In the genomic region with DNA sequence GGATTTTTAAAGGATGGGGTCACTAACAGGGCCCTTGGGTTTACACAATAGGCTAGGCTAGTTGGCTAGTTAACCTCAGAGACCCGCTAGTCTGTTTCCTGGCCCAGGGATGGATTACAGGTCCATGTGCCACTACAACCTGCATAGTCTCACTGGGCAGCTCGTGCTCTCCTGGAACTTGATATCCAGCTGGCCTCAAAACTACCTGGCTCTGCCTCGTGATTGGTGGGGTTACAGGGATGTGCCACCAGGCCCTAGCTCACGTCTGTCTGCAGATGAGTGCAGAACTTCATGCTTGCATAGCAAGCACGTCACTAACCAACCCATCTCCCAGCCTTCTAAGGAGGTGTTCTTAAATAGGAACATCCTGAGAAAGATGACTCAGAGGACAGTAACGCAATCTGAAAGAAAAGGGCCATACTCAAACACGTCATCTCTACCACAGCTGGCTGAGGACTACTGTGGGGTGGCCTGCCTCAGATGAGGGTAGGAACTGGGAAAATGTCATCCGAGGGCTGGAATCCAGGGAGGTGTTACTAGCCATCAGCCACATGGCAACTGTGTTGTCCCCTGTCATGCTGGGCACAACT, we compare ENCODE assay signal across 23 mouse cellular contexts. TPM values are rescaled to one million over a fixed set of nuclear protein-coding genes. Genes with fewer than 3 reads are reported as not detected.
DNase-seq lines count a peak whose midpoint lies in the region; ATAC-seq and TF ChIP-seq lines count a peak whose summit lies in the region.
"Had no signal": no experiment of that assay in that cellular context is flagged by ENCODE, and none has a peak within 500 bp of the region (broad histone marks: within the 10 kb centered on the region; RNA-seq: fewer than 3 reads in every experiment).

No protein-coding gene starts in this region.

- peak; percentile 13 to 31 for DNase-seq in gastrocnemius, adult 8-10 months (ENCODE audit: low spot score in 2 of 2)
- DNase-seq in gastrocnemius, postnatal 36 days, result no peak
- peak; percentile 20 for DNase-seq in right cerebral cortex, postnatal 25 days
- DNase-seq in right cerebral cortex, postnatal 10 days (ENCODE audit: low spot score in 2 of 2), result no peak
- DNase-seq in skeletal muscle tissue, adult 2 months (ENCODE audit: low read depth, low spot score), result peak; percentile 60
- no peak for DNase-seq in thymus, postnatal 4 days
- DNase-seq: adrenal gland, adult 8-10 months; adrenal gland, postnatal 36 days; cerebellum, adult 11-12 months; cerebellum, adult 9-11 months; cerebellum, postnatal 36 days; heart, adult 18-20 months; heart, postnatal 10 days; heart, postnatal 4 days had no signal

- ATAC-seq in forebrain, embryonic 15.5 days (replicated peaks), result no peak
- ATAC-seq: hindbrain, embryonic 16.5 days; inflammation-experienced regulatory T-cells, adult 6 months; intestine, postnatal 0 days had no signal

- H3K9me3 ChIP-seq in forebrain, embryonic 15.5 days, result no peaks in the 10 kb centered on the region
- H3K9me3 ChIP-seq: embryonic facial prominence, embryonic 13.5 days; forebrain, embryonic 12.5 days; heart, embryonic 10.5 days; hindbrain, embryonic 12.5 days had no signal

- H3K79me2 ChIP-seq in C2C12 (ENCODE audit: control insufficient read depth, insufficient read depth), result no peaks in the 10 kb centered on the region

- intact Hi-C loops in gastrocnemius, postnatal 36 days (cut with DNase I), result no loop called here

- H3K36me3 ChIP-seq in C2C12 (ENCODE audit: control insufficient read depth, insufficient read depth), result peaks cover 43% of the 10 kb centered on the region
- peaks cover 27% of the 10 kb centered on the region for H3K36me3 ChIP-seq in forebrain, embryonic 15.5 days

- no peak overlapping the region for H3K4me3 ChIP-seq in C2C12 (ENCODE audit: insufficient read depth, poor library complexity, severe bottlenecking)
- no peak overlapping the region for H3K4me3 ChIP-seq in forebrain, embryonic 15.5 days
- H3K4me3 ChIP-seq: embryonic facial prominence, embryonic 13.5 days; forebrain, embryonic 12.5 days; heart, embryonic 10.5 days; hindbrain, embryonic 12.5 days had no signal

- no peaks in the 10 kb centered on the region for H3K79me3 ChIP-seq in C2C12 (ENCODE audit: low read depth)

- TF ChIP-seq CTCF in C2C12 (IDR thresholded peaks at IDR 0.05; ENCODE audit: control insufficient read depth, insufficient read depth, insufficient read length), result no peak

- H3K27ac ChIP-seq in forebrain, embryonic 15.5 days (replicated peaks), result no peak overlapping the region
- H3K27ac ChIP-seq: embryonic facial prominence, embryonic 13.5 days; forebrain, embryonic 12.5 days; heart, embryonic 10.5 days; hindbrain, embryonic 12.5 days had no signal

- no peaks in the 10 kb centered on the region for H3K27me3 ChIP-seq in C2C12 (ENCODE audit: control insufficient read depth, insufficient read depth, insufficient read length)
- no peaks in the 10 kb centered on the region for H3K27me3 ChIP-seq in forebrain, embryonic 15.5 days
- H3K27me3 ChIP-seq: embryonic facial prominence, embryonic 13.5 days; forebrain, embryonic 12.5 days; hindbrain, embryonic 12.5 days had no signal

- H3K9ac ChIP-seq in forebrain, embryonic 15.5 days (replicated peaks), result no peak overlapping the region
- H3K9ac ChIP-seq: embryonic facial prominence, embryonic 13.5 days; forebrain, embryonic 12.5 days; hindbrain, embryonic 12.5 days had no signal

- no peak overlapping the region for H3K4me2 ChIP-seq in forebrain, embryonic 15.5 days (replicated peaks)
- H3K4me2 ChIP-seq: embryonic facial prominence, embryonic 13.5 days; forebrain, embryonic 12.5 days; hindbrain, embryonic 12.5 days had no signal

- no peak overlapping the region for H3ac ChIP-seq in C2C12 (ENCODE audit: control insufficient read depth, insufficient read length, low read depth)

- no peaks in the 10 kb centered on the region for H3K4me1 ChIP-seq in forebrain, embryonic 15.5 days
- H3K4me1 ChIP-seq: embryonic facial prominence, embryonic 13.5 days; forebrain, embryonic 12.5 days; heart, embryonic 10.5 days; hindbrain, embryonic 12.5 days had no signal

- WGBS in forebrain, embryonic 15.5 days, result 95% methylated on average over 8 of the region's 8 CpGs

TF ChIP-seq in C2C12, 6 proteins besides CTCF, POLR2A, EP300 and RAD21:
- TF ChIP-seq USF1 (IDR thresholded peaks at IDR 0.05; ENCODE audit: low read depth), result no peak
- TF ChIP-seq FOSL1 (IDR thresholded peaks at IDR 0.05; ENCODE audit: insufficient read depth, low read length, poor library complexity, severe bottlenecking), result peak; percentile 71
- TF ChIP-seq MYOG (IDR thresholded peaks at IDR 0.05; ENCODE audit: control insufficient read depth, extremely low read depth, insufficient read length), result no peak
- TF ChIP-seq MAX (IDR thresholded peaks at IDR 0.05), result peak; percentile 80
- TF ChIP-seq MYOD1 (IDR thresholded peaks at IDR 0.05; ENCODE audit: control insufficient read depth, insufficient read length, low read depth), result peak; percentile 47
- peak; percentile 67 for TF ChIP-seq CEBPB (IDR thresholded peaks at IDR 0.05; ENCODE audit: low read depth)
TF ChIP-seq in C2C12: peak in this region for 4.

RNA-seq across cellular contexts. Expression of a gene that starts 12.3 kb away (rescaled TPM):
- 1 to 10 TPM; 2.6 to 4.3 (median 2.8) TPM for total RNA-seq in gastrocnemius, adult 8-10 months (2022)
- 1 to 10 TPM; 3.9 to 5.3 TPM for total RNA-seq in gastrocnemius, postnatal 36 days (2021)
- polyA plus RNA-seq in C2C12 (2012; fragmentation: generic; extraction: Trizol), result 26.0 TPM
- polyA plus RNA-seq in forebrain, embryonic 15.5 days (2015; fragmentation: Nextera tagmentation; extraction: Ambion mirVana), result 13.4 and 16.4 TPM in 2 replicates

Comparison
In these comparisons a context has a peak if more than half of its experiments do, and no peak if none do; other contexts are left out.
1. DNase-seq: peak in gastrocnemius, adult 8-10 months (2 of 2), right cerebral cortex, postnatal 25 days (single experiment) and skeletal muscle tissue, adult 2 months (single experiment); none in gastrocnemius, postnatal 36 days (0 of 2), right cerebral cortex, postnatal 10 days (0 of 2) and thymus, postnatal 4 days (single experiment).